Mouse (Mus musculus): ENCODE data around the gene Olfr322.
"Not testable (repeated sequence)": the region's sequence is repeated elsewhere in the genome, so short reads cannot be mapped to it uniquely, and the experiment has no call there.

DNA sequence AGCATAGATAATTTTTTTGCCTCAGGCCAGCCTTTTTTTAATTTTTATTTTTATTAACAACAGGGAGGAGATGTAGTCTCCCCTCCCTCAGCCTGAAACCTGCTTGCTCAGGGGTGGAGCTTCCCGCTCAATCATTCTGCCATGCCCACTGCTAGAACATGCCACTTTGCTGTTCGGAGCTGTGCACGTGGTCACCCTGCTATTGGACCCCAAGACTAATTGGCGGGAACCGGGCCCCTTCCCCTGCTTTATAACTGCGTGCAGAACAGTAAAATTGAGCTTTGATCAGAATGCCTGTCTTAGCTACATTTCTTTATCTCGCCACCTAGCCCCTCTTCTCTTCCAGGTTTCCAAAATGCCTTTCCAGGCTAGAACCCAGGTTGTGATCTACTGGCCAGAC is 59.1 kb downstream of the Olfr322 start:
- TF ChIP-seq POLR2A (IDR thresholded peaks at IDR 0.05; ENCODE audit: borderline replicate concordance, extremely low read depth, low read depth, low read length); CTCF (IDR thresholded peaks at IDR 0.05; ENCODE audit: insufficient read depth, low read length): not testable (repeated sequence)
